Comparison of ENCODE assay signal across 8 mouse cellular contexts in the genomic region with DNA sequence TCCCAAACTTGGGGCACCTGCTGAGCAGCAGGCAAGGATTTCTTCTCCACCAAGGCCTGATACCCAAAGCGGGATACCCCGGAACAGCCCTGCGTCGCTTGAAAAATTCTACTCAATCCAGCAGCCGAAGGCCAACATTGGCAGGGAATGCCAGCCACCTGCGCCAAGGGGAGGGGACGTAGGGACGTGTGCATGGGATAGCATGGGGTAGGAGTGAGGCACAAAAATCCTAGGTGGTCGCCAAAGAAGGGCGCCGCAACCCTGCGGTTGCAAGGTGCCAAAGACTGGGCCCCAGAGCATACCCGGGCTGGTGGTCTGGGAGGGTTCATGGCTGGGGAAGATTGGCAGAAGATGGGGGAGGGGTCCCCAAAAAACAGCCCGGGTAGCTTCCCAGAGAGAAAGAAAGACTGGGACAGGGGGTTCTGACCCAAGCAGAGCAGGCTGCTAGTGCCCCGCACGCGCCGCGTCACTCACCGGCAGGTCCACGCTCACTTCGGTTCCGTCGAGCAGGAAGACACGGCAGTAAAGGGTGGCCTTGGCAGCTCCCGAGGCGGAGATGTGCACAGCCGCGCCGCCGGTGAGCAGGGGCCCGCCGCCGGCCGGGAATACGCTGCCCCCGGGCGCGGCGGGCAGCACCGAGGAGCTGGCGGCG. TPM values are rescaled to one million over a fixed set of nuclear protein-coding genes. Genes with fewer than 3 reads are reported as not detected.
A peak's percentile ranks its signal among the peaks of the same experiment; 100 is the strongest.
DNase-seq lines count a peak whose midpoint lies in the region; ATAC-seq and TF ChIP-seq lines count a peak whose summit lies in the region.

No protein-coding gene starts in this region.

- no peak for TF ChIP-seq CTCF in forebrain, postnatal 0 days (IDR thresholded peaks at IDR 0.05; ENCODE audit: low read depth)
- no peak for TF ChIP-seq CTCF in olfactory bulb, adult 2 months (IDR thresholded peaks at IDR 0.05; ENCODE audit: insufficient read depth, low read depth, low read length)

- TF ChIP-seq POLR2A in limb, embryonic 14.5 days (IDR thresholded peaks at IDR 0.05; ENCODE audit: borderline replicate concordance, extremely low read depth, insufficient read depth, insufficient read length) = no peak
- no peak for TF ChIP-seq POLR2A in olfactory bulb, adult 2 months (IDR thresholded peaks at IDR 0.05; ENCODE audit: insufficient read depth, low read depth, low read length)

- H3K36me3 ChIP-seq in forebrain, postnatal 0 days (ENCODE audit: insufficient read depth) = no peaks in the 10 kb centered on the region
- H3K36me3 ChIP-seq in limb, embryonic 14.5 days (ENCODE audit: control insufficient read depth, insufficient read depth, low read length) = no peaks in the 10 kb centered on the region

- H3K4me1 ChIP-seq in forebrain, postnatal 0 days (ENCODE audit: insufficient read depth) = peaks cover 3% of the 10 kb centered on the region; the same call in 1 of the 2 replicates
- H3K4me1 ChIP-seq in limb, embryonic 14.5 days (ENCODE audit: control insufficient read depth, insufficient read depth, low read length) = peaks cover 24% of the 10 kb centered on the region
- peaks cover 25% of the 10 kb centered on the region for H3K4me1 ChIP-seq in olfactory bulb, adult 2 months (ENCODE audit: control insufficient read depth, insufficient read depth, low read length)

- under 1% methylated on average over 35 of the region's 43 CpGs for WGBS in forebrain, postnatal 0 days
- 1% methylated on average over 17 of the region's 43 CpGs for WGBS in limb, embryonic 14.5 days
- WGBS in olfactory bulb, adult 2 months = 3% methylated on average over 43 of the region's 43 CpGs

- peak overlapping the region; percentile 76 for H3K4me3 ChIP-seq in forebrain, postnatal 0 days (ENCODE audit: low read depth, low read length)
- H3K4me3 ChIP-seq in limb, embryonic 14.5 days (replicated peaks; ENCODE audit: low read length) = peak overlapping the region; percentile 61
- peak overlapping the region; percentile 97 for H3K4me3 ChIP-seq in olfactory bulb, adult 2 months (ENCODE audit: insufficient read depth, low read depth, low read length)

- H3K27ac ChIP-seq in forebrain, postnatal 0 days (ENCODE audit: low read depth, low read length) = no peak overlapping the region
- no peak overlapping the region for H3K27ac ChIP-seq in limb, embryonic 14.5 days (replicated peaks; ENCODE audit: low read depth, low read length)
- H3K27ac ChIP-seq in olfactory bulb, adult 2 months (ENCODE audit: insufficient read depth, low read depth, low read length) = no peak overlapping the region

- H3K9me3 ChIP-seq in forebrain, postnatal 0 days (ENCODE audit: low read length) = no peaks in the 10 kb centered on the region
- H3K9me3 ChIP-seq in limb, embryonic 14.5 days (ENCODE audit: control insufficient read depth, low read length) = no peaks in the 10 kb centered on the region

- ATAC-seq in cerebellum, adult (ENCODE audit: insufficient number of reproducible peaks, low FRiP score, low TSS enrichment) = no peak
- peak; percentile 10 for ATAC-seq in forebrain, postnatal 0 days
- ATAC-seq in limb, embryonic 14.5 days (ENCODE audit: low FRiP score, low read depth) = no peak

- H3K4me2 ChIP-seq in forebrain, postnatal 0 days (ENCODE audit: low read depth) = peak overlapping the region; percentile 79
- H3K4me2 ChIP-seq in limb, embryonic 14.5 days (replicated peaks; ENCODE audit: low read depth, low read length, severe bottlenecking) = peak overlapping the region; percentile 90

- peak; percentile 76 for DNase-seq in cerebellum, adult 11-12 months
- DNase-seq in right cerebral cortex, postnatal 25 days = peak; percentile 30
- no peak for DNase-seq in right cerebral cortex, adult 18-20 months
- peak; percentile 24 for DNase-seq in forebrain, postnatal 0 days
- DNase-seq in limb, embryonic 14.5 days (ENCODE audit: low spot score) = no peak
- DNase-seq in left cerebral cortex, adult 11 months (ENCODE audit: low spot score) = no peak

- H3K9ac ChIP-seq in forebrain, postnatal 0 days = peak overlapping the region; percentile 62
- peak overlapping the region; percentile 79 for H3K9ac ChIP-seq in limb, embryonic 14.5 days (ENCODE audit: low read depth, low read length, severe bottlenecking)

- H3K27me3 ChIP-seq in forebrain, postnatal 0 days (ENCODE audit: insufficient read depth, low read length) = peaks cover 31% of the 10 kb centered on the region
- H3K27me3 ChIP-seq in limb, embryonic 14.5 days (ENCODE audit: control insufficient read depth, insufficient read depth, low read length) = peaks cover 10% of the 10 kb centered on the region; the same call in 1 of the 2 replicates

RNA-seq across cellular contexts. Expression of gene Epb41l4b, which starts 0.7 kb away (rescaled TPM):
- total RNA-seq in forebrain, postnatal 0 days (2014; rRNA removed) = 4.2 and 6.2 TPM in 2 replicates
- 0.96 and 1.8 TPM in 2 replicates for polyA plus RNA-seq in forebrain, postnatal 0 days (2015; fragmentation: Nextera tagmentation; extraction: Ambion mirVana)
- 12.2 and 12.3 TPM in 2 replicates for polyA plus RNA-seq in limb, embryonic 14.5 days (2012; rRNA removed)
- 5.3 and 5.6 TPM in 2 replicates for polyA plus RNA-seq in limb, embryonic 14.5 days (2014; fragmentation: Nextera tagmentation; extraction: Ambion mirVana)
- polyA plus RNA-seq in olfactory bulb, adult 2 months (2012; ENCODE audit: insufficient read depth, insufficient read length, low replicate concordance, missing spikeins) = not detected in 2 replicates

Comparison
In these comparisons a context has a peak if more than half of its experiments do, and no peak if none do; other contexts are left out.
1. DNase-seq: peak in cerebellum, adult 11-12 months (single experiment), right cerebral cortex, postnatal 25 days (single experiment) and forebrain, postnatal 0 days (single experiment); none in right cerebral cortex, adult 18-20 months (single experiment), limb, embryonic 14.5 days (single experiment) and left cerebral cortex, adult 11 months (single experiment).
2. Peak in every context shown above with its lines, with median percentiles within 50 percentile points of each other: H3K4me3 ChIP-seq.